Mouse (Mus musculus) limb, embryonic 14.5 days (tissue): Measurements from ENCODE around the gene Atxn7l1. TPM values are rescaled to one million over a fixed set of nuclear protein-coding genes. Genes with fewer than 3 reads are reported as not detected.
A peak's percentile ranks its signal among the peaks of the same experiment; 100 is the strongest.

Experiments used
- ATAC-seq: fragments of 200-750 bp; cut with Nextera tagmentation; 2 replicates; pipeline ENCODE4 v1.8.0; 2017; ENCODE audit warnings: low read depth, moderate number of reproducible peaks, moderate TSS enrichment; ENCODE audit not compliant: low FRiP score
- DNase-seq: peaks from one replicate; pipeline ENCODE4 v3.0.0-alpha.2; 2015; ENCODE audit warnings: low spot score
- H3K27ac ChIP-seq: fragments of 300-500 bp; sonication (generic); replicated peaks from 2 replicates; pipeline ENCODE4 v1.5.1; 2014; ENCODE audit warnings: low read depth, mild to moderate bottlenecking, low read length, moderate library complexity, mixed read lengths
- H3K27me3 ChIP-seq: fragments of 300-500 bp; sonication (generic); 2 replicates; pipeline ENCODE4 v1.6.1; 2014; ENCODE audit warnings: low read length, mixed read lengths; ENCODE audit not compliant: control insufficient read depth, insufficient read depth
- H3K36me3 ChIP-seq: fragments of 300-500 bp; sonication (generic); 2 replicates; pipeline ENCODE4 v1.6.1; 2014; ENCODE audit warnings: mild to moderate bottlenecking, low read length, moderate library complexity, mixed read lengths; ENCODE audit not compliant: control insufficient read depth, insufficient read depth
- H3K4me1 ChIP-seq: fragments of 300-500 bp; sonication (generic); 2 replicates; pipeline ENCODE4 v1.6.1; 2014; ENCODE audit warnings: antibody characterized with exemption, low read length, mixed read lengths; ENCODE audit not compliant: control insufficient read depth, insufficient read depth
- H3K4me2 ChIP-seq: fragments of 300-500 bp; sonication (generic); replicated peaks from 2 replicates; pipeline ENCODE4 v1.6.1; 2014; ENCODE audit warnings: low read depth, mild to moderate bottlenecking, low read length, moderate library complexity; ENCODE audit not compliant: severe bottlenecking
- H3K4me3 ChIP-seq: fragments of 300-500 bp; sonication (generic); replicated peaks from 2 replicates; pipeline ENCODE4 v1.5.1; 2014; ENCODE audit warnings: low read length
- H3K9ac ChIP-seq: fragments of 300-500 bp; sonication (generic); 2 replicates; pipeline ENCODE4 v1.6.1; 2014; ENCODE audit warnings: mild to moderate bottlenecking, low read depth, low read length, moderate library complexity; ENCODE audit not compliant: severe bottlenecking
- H3K9me3 ChIP-seq: fragments of 300-500 bp; sonication (generic); 2 replicates; pipeline ENCODE4 v1.6.1; 2016; ENCODE audit warnings: low read length; ENCODE audit not compliant: control insufficient read depth
- POLR2A ChIP-seq: fragments of 200-500 bp; IDR thresholded peaks from 2 replicates; pipeline ENCODE4 v1.8.0; 2012; ENCODE audit warnings: inconsistent platforms, mild to moderate bottlenecking, moderate library complexity, borderline replicate concordance; ENCODE audit not compliant: insufficient read depth, insufficient read length; ENCODE audit errors: extremely low read depth
- WGBS: fragments of 180-500 bp; shearing (Covaris S2); extraction: QIAGEN DNeasy Blood & Tissue Kit; methylation state at CpG from one replicate; pipeline ENCODE4 v1.1.7; 2014; 5-methylcytosine and 5-hydroxymethylcytosine counted together
- polyA plus RNA-seq, 2 experiments: library from polyadenylated mRNA; depleted of rRNA in 1 of 2; stranded (reverse) in 1 of 2; unstranded in 1 of 2; fragments of >200 nt; fragmentation: Nextera tagmentation in 1 of 2; extraction: Ambion mirVana in 1 of 2; gene quantifications; 2 replicates each; pipeline versions ENCODE4 v1.2.1 to v1.2.3; 2012 to 2014

The Atxn7l1 gene
- polyA plus RNA-seq, 2 experiments = 15.3 to 23.1 TPM

DNA sequence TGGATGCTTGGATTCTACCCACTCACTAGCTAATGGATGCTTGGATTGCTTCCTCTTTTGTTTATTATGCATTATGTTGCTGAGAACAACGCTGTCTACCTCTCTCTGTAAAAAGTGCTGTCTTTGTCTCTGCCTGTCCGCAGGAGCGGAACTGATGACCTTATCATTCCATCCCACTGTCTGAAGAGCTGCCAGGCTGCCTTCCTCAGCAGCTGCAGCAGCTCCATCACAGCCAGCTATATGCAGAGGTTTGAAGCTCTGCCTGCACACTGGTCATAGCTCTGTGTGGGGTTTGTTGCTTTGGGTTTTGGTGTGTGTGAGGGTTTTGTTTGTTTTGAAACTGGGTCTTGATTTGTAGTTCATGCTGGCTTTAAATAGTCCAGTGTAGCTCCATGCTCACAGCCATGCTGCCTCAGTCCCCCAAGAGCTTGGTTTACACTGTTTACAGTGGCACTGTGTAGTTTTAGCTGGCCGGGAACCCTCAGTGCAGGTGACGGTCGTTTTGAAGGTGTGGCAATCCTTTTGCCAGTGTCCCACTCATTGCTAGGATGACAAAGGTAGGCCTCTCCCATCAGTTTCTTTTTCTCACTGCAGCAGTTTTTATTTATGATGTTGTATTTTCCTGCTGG is 258.0 kb downstream of the Atxn7l1 start:
- no peak overlapping the region for H3K4me3 ChIP-seq
- 57% methylated on average over 6 of the region's 6 CpGs for WGBS
- H3K9ac ChIP-seq = no peak overlapping the region
- no peak overlapping the region for H3K27ac ChIP-seq
- no peaks in the 10 kb centered on the region for H3K9me3 ChIP-seq
- no peaks in the 10 kb centered on the region for H3K4me1 ChIP-seq
- DNase-seq = no peak
- H3K27me3 ChIP-seq = no peaks in the 10 kb centered on the region
- H3K36me3 ChIP-seq = no peaks in the 10 kb centered on the region
- no peak overlapping the region for H3K4me2 ChIP-seq
- ATAC-seq = no peak
- no peak for TF ChIP-seq POLR2A

DNA sequence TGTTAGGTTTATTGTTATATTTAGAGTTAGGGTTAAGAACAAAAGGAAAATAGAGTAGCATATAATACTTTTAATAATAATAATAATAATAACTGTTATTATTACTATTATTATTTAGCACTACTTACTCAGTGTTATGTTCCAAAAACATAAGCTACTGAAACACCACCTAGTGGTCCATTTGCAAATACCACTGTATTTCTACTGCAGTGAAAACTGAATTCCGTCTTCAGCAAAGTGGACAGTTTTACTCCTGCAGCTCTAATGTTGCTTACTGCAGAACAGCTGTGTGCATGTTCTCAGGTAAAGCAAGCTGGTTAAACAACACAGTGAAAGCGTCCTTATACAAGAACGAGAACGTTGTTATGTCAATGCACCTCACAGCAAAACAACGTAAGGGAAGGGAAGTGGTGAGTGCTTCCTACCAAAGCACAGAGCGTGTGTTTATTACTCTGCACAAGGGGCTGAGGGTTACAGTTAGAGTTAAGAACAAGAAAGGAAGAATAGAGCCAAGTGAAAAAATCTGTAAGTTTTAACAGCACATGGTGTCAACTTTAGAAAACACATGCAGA is 264.2 kb downstream of the Atxn7l1 start:
- no peak overlapping the region for H3K4me2 ChIP-seq

More for the DNA sequence above, 264.2 kb downstream of the Atxn7l1 start:
- Histone ChIP-seq H3K27ac (no peak overlapping the region), H3K9me3 (no peaks in the 10 kb centered on the region), H3K4me1 (no peaks in the 10 kb centered on the region), H3K4me3 (no peak overlapping the region), H3K27me3 (no peaks in the 10 kb centered on the region), H3K36me3 (no peaks in the 10 kb centered on the region), H3K9ac (no peak overlapping the region)
- 46% methylated on average over 6 of the region's 6 CpGs for WGBS
- ATAC-seq = no peak
- TF ChIP-seq POLR2A = no peak
- peak; percentile 36 for DNase-seq

Other genes with a start within 250 kb of the Atxn7l1 start
- 53.3 and 54.1 TPM in 2 replicates for gene Sypl, start 193.8 kb upstream of the Atxn7l1 start, polyA plus RNA-seq (2012; rRNA removed)
- gene Sypl, start 193.8 kb upstream of the Atxn7l1 start, polyA plus RNA-seq (2014; fragmentation: Nextera tagmentation; extraction: Ambion mirVana) = 97.6 and 104 TPM in 2 replicates
- gene Cdhr3, start 54.8 kb upstream of the Atxn7l1 start, polyA plus RNA-seq (2012; rRNA removed) = 1.0 and 1.5 TPM in 2 replicates
- 0.32 and 0.43 TPM in 2 replicates for gene Cdhr3, start 54.8 kb upstream of the Atxn7l1 start, polyA plus RNA-seq (2014; fragmentation: Nextera tagmentation; extraction: Ambion mirVana)
- gene Efcab10, start 247.2 kb downstream of the Atxn7l1 start, polyA plus RNA-seq (2012; rRNA removed) = 0.15 TPM in 1 of 2 replicates, not detected in the other
- gene Efcab10, start 247.2 kb downstream of the Atxn7l1 start, polyA plus RNA-seq (2014; fragmentation: Nextera tagmentation; extraction: Ambion mirVana) = 0.32 TPM in 1 of 2 replicates, not detected in the other